Mouse (Mus musculus): ENCODE measurements around the gene Arhgap10.

DNA sequence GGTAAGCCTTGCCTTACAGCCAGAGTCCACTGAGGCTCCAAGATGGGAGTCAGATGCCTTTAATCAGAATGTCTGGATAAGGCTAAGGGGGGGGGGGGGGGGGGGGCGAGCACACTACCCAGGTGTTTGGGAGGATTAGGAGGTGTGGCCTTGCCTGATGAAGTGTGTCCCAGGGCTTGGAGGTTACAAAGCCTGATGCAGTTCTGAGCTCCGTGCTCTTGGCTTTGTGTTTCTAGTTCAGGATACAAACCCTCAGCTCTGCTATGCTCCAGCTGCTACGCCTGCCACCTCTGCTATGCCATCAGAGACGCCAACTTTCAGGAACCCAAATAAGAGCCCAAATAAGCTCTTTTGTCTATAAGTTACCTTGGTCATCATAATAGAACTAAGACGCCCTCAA is 101.7 kb downstream of the Arhgap10 start:
- no peak for TF ChIP-seq CTCF (IDR thresholded peaks at IDR 0.05; ENCODE audit: control insufficient read depth, insufficient read depth, insufficient read length)
- TF ChIP-seq MYOD1 (IDR thresholded peaks at IDR 0.05; ENCODE audit: control insufficient read depth, insufficient read length, low read depth): no peak
- TF ChIP-seq MYOG (IDR thresholded peaks at IDR 0.05; ENCODE audit: control insufficient read depth, extremely low read depth, insufficient read length): no peak
